Mouse (Mus musculus) cortical plate, adult 2 months (tissue): ENCODE results near the gene Pecam1. TPM values are rescaled to one million over a fixed set of nuclear protein-coding genes. Genes with fewer than 3 reads are reported as not detected.

Source experiments
- H3K27ac ChIP-seq: fragments of 200-500 bp; 2 replicates; pipeline ENCODE4 v1.5.1; 2012; ENCODE audit warnings: low read length, control low read depth, inconsistent platforms; ENCODE audit not compliant: insufficient read depth
- H3K4me1 ChIP-seq: fragments of 200-500 bp; 2 replicates; pipeline ENCODE4 v1.6.1; 2011; ENCODE audit warnings: low read length; ENCODE audit not compliant: control insufficient read depth, insufficient read depth
- H3K4me3 ChIP-seq: fragments of 200-500 bp; 2 replicates; pipeline ENCODE4 v1.5.1; 2011; ENCODE audit warnings: mild to moderate bottlenecking, low read length, control low read depth; ENCODE audit not compliant: insufficient read depth
- CTCF ChIP-seq: fragments of 200-500 bp; IDR thresholded peaks from 2 replicates; pipeline ENCODE4 v1.5.1; 2011; ENCODE audit warnings: mild to moderate bottlenecking, control low read depth, low read length; ENCODE audit not compliant: insufficient read depth; ENCODE audit errors: extremely low read depth
- POLR2A ChIP-seq: fragments of 200-500 bp; IDR thresholded peaks from 2 replicates; pipeline ENCODE4 v1.6.1; 2011; ENCODE audit warnings: mild to moderate bottlenecking, low read length, control low read depth; ENCODE audit not compliant: insufficient read depth; ENCODE audit errors: extremely low read depth
- polyA plus RNA-seq: library from polyadenylated mRNA; depleted of rRNA; stranded (reverse); fragments of >200 nt; gene quantifications from 2 replicates; pipeline ENCODE4 v1.2.3, GENCODE M21; 2012

Gene Pecam1
- polyA plus RNA-seq, 1 experiment, result 20.4 TPM

DNA sequence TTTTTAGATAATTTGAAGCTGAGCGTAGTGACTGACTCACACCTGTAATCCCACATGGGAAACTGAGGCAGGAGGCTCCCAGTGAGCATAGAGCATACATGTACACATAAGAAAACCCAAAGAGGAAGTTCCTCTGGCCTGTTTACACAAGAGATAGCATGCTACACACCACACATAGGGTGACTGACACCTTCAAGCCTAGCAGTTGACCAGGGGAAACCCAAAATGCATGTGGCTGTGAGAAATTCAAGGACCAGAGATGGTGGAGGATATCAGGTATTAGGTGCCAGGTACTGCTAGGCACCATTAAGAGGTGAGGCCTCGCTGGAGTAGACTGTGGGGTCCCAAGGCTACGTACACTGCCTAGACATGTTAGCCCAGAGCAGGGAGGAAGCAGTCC lies 47.8 kb downstream of the Pecam1 start:
- Histone ChIP-seq H3K27ac (no peak overlapping the region), H3K4me3 (no peak overlapping the region), H3K4me1 (no peaks in the 10 kb centered on the region)
- TF ChIP-seq POLR2A, result no peak
- no peak for TF ChIP-seq CTCF

GRCm38 (mm10) chr11:106701589-106701988 lies 48.8 kb downstream of the Pecam1 start:
- no peak for TF ChIP-seq CTCF
- TF ChIP-seq POLR2A, result no peak
- no peaks in the 10 kb centered on the region for H3K4me1 ChIP-seq
- H3K4me3 ChIP-seq, result no peak overlapping the region

GRCm38 (mm10) chr11:106699083-106699482 lies 51.3 kb downstream of the Pecam1 start:
- TF ChIP-seq CTCF (no peak), POLR2A (no peak)
- no peaks in the 10 kb centered on the region for H3K4me1 ChIP-seq
- no peak overlapping the region for H3K4me3 ChIP-seq
- no peak overlapping the region for H3K27ac ChIP-seq

More at GRCm38 (mm10) chr11:106701589-106701988, 48.8 kb downstream of the Pecam1 start:
- no peak overlapping the region for H3K27ac ChIP-seq

DNA sequence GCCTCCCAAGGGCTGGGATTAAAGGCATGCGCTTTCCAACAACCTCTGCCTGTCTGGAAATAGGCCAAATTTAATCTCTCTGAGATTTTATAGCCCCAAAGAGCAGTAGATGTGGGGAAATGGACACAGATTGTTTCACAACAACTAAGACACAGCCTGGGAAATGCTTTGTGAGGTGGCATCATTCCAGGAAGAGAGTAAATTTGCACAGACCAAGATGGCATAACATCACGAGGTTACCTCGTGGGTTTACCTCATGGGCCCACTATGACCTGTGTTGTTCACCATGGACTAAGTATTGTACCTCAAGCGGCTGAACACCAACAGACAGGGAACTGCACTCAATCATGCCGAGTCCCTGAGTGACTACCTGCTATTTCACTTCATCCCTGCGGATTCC lies 52.1 kb downstream of the Pecam1 start:
- TF ChIP-seq POLR2A, result no peak
- TF ChIP-seq CTCF, result no peak
- H3K4me1 ChIP-seq, result no peaks in the 10 kb centered on the region
- H3K27ac ChIP-seq, result no peak overlapping the region
- no peak overlapping the region for H3K4me3 ChIP-seq

DNA sequence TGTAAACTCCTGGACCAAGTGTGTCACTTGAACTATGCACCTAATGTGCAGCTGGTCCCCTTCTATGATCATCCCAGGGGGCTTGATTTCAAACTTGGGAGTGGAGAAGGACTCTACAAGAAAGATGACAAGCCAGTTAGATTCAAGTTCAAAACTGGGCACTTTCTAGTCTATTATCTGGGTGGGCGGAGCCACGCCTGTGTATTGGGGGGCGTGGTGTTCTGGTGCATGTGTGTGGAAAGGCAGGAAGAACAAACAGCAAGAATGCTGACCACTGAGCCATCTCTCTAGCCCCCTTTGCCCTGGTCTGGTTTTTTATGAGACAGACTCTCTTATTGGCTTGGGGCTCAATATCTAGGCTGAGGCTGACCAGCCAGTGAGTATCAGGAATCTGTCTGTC lies 54.5 kb downstream of the Pecam1 start:
- no peaks in the 10 kb centered on the region for H3K4me1 ChIP-seq
- no peak overlapping the region for H3K27ac ChIP-seq
- H3K4me3 ChIP-seq, result no peak overlapping the region
- no peak for TF ChIP-seq POLR2A
- no peak for TF ChIP-seq CTCF

GRCm38 (mm10) chr11:106692890-106693289 lies 57.5 kb downstream of the Pecam1 start:
- no peak overlapping the region for H3K27ac ChIP-seq
- no peaks in the 10 kb centered on the region for H3K4me1 ChIP-seq
- no peak overlapping the region for H3K4me3 ChIP-seq
- TF ChIP-seq CTCF (no peak), POLR2A (no peak)

DNA sequence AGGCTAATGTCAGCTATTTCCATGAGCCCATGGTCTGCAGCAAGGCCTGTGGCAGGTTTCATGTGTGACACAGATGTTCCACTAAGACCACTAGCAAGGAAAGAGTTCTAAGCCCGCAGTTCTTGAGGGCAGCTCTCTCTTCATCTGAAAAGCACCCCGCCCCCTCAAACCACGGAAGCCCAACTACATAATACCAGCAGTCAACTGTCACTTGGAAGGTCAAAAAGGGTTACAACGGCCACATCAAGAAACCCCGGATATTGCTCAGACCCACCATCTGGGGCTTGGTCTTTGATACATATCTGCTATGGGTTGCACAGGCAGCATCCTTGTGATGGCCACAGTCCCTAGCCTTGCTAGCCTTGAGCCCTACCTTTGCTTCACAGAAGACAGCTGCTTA lies 62.1 kb downstream of the Pecam1 start:
- no peak for TF ChIP-seq POLR2A
- TF ChIP-seq CTCF, result no peak
- H3K4me3 ChIP-seq, result no peak overlapping the region
- H3K4me1 ChIP-seq, result no peaks in the 10 kb centered on the region
- no peak overlapping the region for H3K27ac ChIP-seq

DNA sequence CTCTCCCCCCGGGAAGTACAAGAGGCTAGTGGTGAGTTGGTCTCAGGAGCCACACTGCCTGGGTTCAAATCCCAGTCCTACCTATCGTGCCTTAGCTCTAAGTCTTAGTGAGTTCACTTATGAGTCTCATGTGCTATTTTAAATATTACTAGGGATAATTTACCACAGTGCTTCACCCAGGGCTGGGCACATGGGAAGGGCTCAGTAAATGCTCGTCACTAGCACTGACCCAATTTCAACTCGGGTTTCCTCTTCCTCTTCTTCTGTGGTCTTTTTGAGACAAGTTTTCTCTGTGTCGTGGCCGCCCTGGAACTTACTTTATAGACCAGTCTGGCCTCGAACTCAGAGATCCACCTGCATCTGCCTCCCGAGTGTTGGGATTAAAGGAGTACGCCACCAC lies 63.1 kb downstream of the Pecam1 start:
- Histone ChIP-seq H3K4me3 (no peak overlapping the region), H3K27ac (no peak overlapping the region), H3K4me1 (no peaks in the 10 kb centered on the region)
- TF ChIP-seq CTCF (no peak), POLR2A (no peak)

- H3K4me3 ChIP-seq, result no peak overlapping the region
- no peaks in the 10 kb centered on the region for H3K4me1 ChIP-seq
- no peak overlapping the region for H3K27ac ChIP-seq
- TF ChIP-seq POLR2A (no peak), CTCF (no peak)
Measured at GRCm38 (mm10) chr11:106684027-106684426, 66.4 kb downstream of the Pecam1 start.

DNA sequence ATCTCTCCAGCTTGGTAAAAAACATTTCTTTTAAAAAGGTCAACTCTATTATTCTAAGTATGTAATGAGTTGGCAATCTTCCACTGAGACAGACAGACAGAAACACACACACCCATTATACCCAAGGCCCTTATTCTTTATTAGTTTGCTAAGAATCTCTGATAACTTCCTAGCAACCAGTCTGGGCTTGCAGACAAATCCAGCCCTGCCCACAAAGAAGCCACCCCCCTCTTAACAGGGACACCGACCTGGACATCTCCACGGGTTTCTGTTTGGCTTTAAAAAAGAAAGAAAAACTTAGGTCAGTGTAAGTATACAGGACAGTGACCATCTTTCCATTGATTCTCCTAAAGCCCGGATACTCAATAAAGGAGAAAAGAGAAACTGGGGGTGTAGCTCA lies 67.1 kb downstream of the Pecam1 start:
- Histone ChIP-seq H3K27ac (no peak overlapping the region), H3K4me3 (no peak overlapping the region), H3K4me1 (no peaks in the 10 kb centered on the region)
- TF ChIP-seq POLR2A, result no peak
- TF ChIP-seq CTCF, result no peak
